In the genomic region with DNA sequence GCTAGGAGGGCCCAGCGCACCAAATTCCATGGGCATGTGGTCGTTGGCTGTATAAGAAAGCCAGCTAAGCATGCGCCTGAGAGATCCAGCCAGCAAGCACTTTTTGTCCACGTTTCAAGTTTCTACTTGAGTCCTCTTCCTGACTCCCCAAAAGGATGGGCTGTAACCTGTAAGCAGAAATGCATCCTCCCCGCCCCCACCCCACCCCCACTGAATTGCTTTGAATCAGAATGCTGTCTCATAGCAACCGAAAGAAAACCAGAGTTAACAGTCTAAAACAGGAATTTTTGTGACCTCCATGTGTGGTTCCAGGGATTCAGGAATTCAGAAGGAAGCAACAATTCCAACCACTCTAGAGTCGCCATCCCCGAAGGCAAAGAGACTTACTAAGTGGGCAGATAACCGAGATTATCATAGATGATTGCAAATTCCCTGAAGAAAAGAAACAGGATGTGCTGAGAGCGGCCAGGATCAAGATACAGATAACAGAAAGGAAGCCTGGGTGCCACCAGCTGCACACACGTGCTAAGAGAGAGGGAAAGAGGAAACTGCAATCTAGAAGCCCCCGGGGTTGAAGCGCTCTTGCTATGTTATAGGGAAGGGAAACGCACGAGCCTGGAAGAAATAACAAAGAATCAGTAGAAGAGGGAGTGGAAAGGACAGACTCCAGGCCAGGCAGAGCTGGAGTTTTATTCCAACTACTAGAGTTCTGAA, we compare ENCODE assay signal across 8 mouse cellular contexts. TPM values are rescaled to one million over a fixed set of nuclear protein-coding genes. Genes with fewer than 3 reads are reported as not detected.
A peak's percentile ranks its signal among the peaks of the same experiment; 100 is the strongest.
DNase-seq lines count a peak whose midpoint lies in the region; ATAC-seq and TF ChIP-seq lines count a peak whose summit lies in the region.

No protein-coding gene starts in this region.

- no peaks in the 10 kb centered on the region for H3K36me3 ChIP-seq in embryonic facial prominence, embryonic 11.5 days (replicated peaks; ENCODE audit: control insufficient read depth, insufficient read depth, low read depth, low read length)
- H3K36me3 ChIP-seq in intestine, embryonic 14.5 days (ENCODE audit: control insufficient read depth, insufficient read depth, low read length): no peaks in the 10 kb centered on the region
- H3K36me3 ChIP-seq in midbrain, embryonic 16.5 days (ENCODE audit: control insufficient read depth, insufficient read depth, low read length): no peaks in the 10 kb centered on the region

- H3K27me3 ChIP-seq in embryonic facial prominence, embryonic 11.5 days (ENCODE audit: control insufficient read depth, insufficient read depth, low read length): no peaks in the 10 kb centered on the region
- H3K27me3 ChIP-seq in intestine, embryonic 14.5 days (replicated peaks; ENCODE audit: control insufficient read depth, insufficient read depth, low read length): no peaks in the 10 kb centered on the region
- no peaks in the 10 kb centered on the region for H3K27me3 ChIP-seq in midbrain, embryonic 16.5 days (ENCODE audit: control insufficient read depth, insufficient read depth, low read depth, low read length)

- H3K4me2 ChIP-seq in embryonic facial prominence, embryonic 11.5 days (ENCODE audit: low read depth, low read length): no peak overlapping the region; the same call in 1 of the 2 replicates
- peak overlapping the region; percentile 23 for H3K4me2 ChIP-seq in intestine, embryonic 14.5 days (ENCODE audit: low read length)
- peak overlapping the region; percentile 42 for H3K4me2 ChIP-seq in midbrain, embryonic 16.5 days (ENCODE audit: low read length)

- intact Hi-C loops in left cerebral cortex, postnatal 14 days (cut with DNase I): no loop called here

- no peaks in the 10 kb centered on the region for H3K9me3 ChIP-seq in embryonic facial prominence, embryonic 11.5 days (replicated peaks; ENCODE audit: control insufficient read depth, low read length)
- H3K9me3 ChIP-seq in intestine, embryonic 14.5 days (ENCODE audit: control insufficient read depth, low read length): no peaks in the 10 kb centered on the region
- H3K9me3 ChIP-seq in midbrain, embryonic 16.5 days (replicated peaks; ENCODE audit: control insufficient read depth, low read length, poor library complexity, severe bottlenecking): no peaks in the 10 kb centered on the region

- DNase-seq in lung, postnatal 36 days: peak; percentile 46
- no peak for DNase-seq in lung, adult 2 months
- peak; percentile 44 for DNase-seq in embryonic facial prominence, embryonic 11.5 days (ENCODE audit: low spot score)
- no peak for DNase-seq in intestine, embryonic 14.5 days (ENCODE audit: low spot score)
- DNase-seq in layer of hippocampus, adult 8-10 months (ENCODE audit: low spot score in 2 of 2): no peak
- no peak for DNase-seq in testis, postnatal 14 days (ENCODE audit: low spot score)
- no peak for DNase-seq in left cerebral cortex, postnatal 14 days (ENCODE audit: low spot score in 2 of 2)

- H3K27ac ChIP-seq in embryonic facial prominence, embryonic 11.5 days (replicated peaks; ENCODE audit: low read depth, low read length): no peak overlapping the region
- peak overlapping the region; percentile 43 for H3K27ac ChIP-seq in intestine, embryonic 14.5 days (ENCODE audit: low read depth)
- H3K27ac ChIP-seq in midbrain, embryonic 16.5 days (ENCODE audit: low read length): no peak overlapping the region

- no peak for TF ChIP-seq POLR2A in lung, adult 2 months (IDR thresholded peaks at IDR 0.05; ENCODE audit: borderline replicate concordance, extremely low read depth, low read depth, low read length)

- 0 out of 2 replicates have a peak, but pooled peaks have one; percentile 39 for ATAC-seq in embryonic facial prominence, embryonic 11.5 days (replicated peaks; ENCODE audit: insufficient number of reproducible peaks, low FRiP score, low TSS enrichment, low read depth)
- no peak for ATAC-seq in intestine, embryonic 14.5 days (replicated peaks; ENCODE audit: low FRiP score, low TSS enrichment, low read depth)
- no peak for ATAC-seq in midbrain, embryonic 16.5 days

- WGBS in lung, adult 2 months: 19% methylated on average over 15 of the region's 15 CpGs
- 46% methylated on average over 15 of the region's 15 CpGs for WGBS in embryonic facial prominence, embryonic 11.5 days
- 24% methylated on average over 15 of the region's 15 CpGs for WGBS in intestine, embryonic 14.5 days
- WGBS in midbrain, embryonic 16.5 days: 41% methylated on average over 15 of the region's 15 CpGs

- no peak overlapping the region for H3K9ac ChIP-seq in embryonic facial prominence, embryonic 11.5 days (replicated peaks; ENCODE audit: low read length)
- H3K9ac ChIP-seq in intestine, embryonic 14.5 days (ENCODE audit: low read length): no peak overlapping the region
- no peak overlapping the region for H3K9ac ChIP-seq in midbrain, embryonic 16.5 days (ENCODE audit: low read depth, low read length)

- H3K4me1 ChIP-seq in lung, adult 2 months (ENCODE audit: control insufficient read depth, insufficient read depth, low read length): peaks cover 12% of the 10 kb centered on the region
- H3K4me1 ChIP-seq in embryonic facial prominence, embryonic 11.5 days (ENCODE audit: control insufficient read depth, insufficient read depth, low read length): no peaks in the 10 kb centered on the region
- peaks cover 13% of the 10 kb centered on the region; the same call in 1 of the 2 replicates for H3K4me1 ChIP-seq in intestine, embryonic 14.5 days (replicated peaks; ENCODE audit: control insufficient read depth, insufficient read depth, low read length)
- H3K4me1 ChIP-seq in midbrain, embryonic 16.5 days (ENCODE audit: control insufficient read depth, insufficient read depth, low read length): peaks cover 11% of the 10 kb centered on the region

- no peak for TF ChIP-seq CTCF in lung, adult 2 months (IDR thresholded peaks at IDR 0.05; ENCODE audit: insufficient read depth, low read length)

- H3K4me3 ChIP-seq in lung, adult 2 months (replicated peaks; ENCODE audit: extremely low read depth, low read depth, low read length): no peak overlapping the region
- no peak overlapping the region for H3K4me3 ChIP-seq in embryonic facial prominence, embryonic 11.5 days (ENCODE audit: low read depth, low read length)
- no peak overlapping the region for H3K4me3 ChIP-seq in intestine, embryonic 14.5 days (ENCODE audit: low read depth, low read length)
- H3K4me3 ChIP-seq in midbrain, embryonic 16.5 days (ENCODE audit: low read depth, low read length): no peak overlapping the region

RNA-seq across cellular contexts. Expression of a gene that starts 24.6 kb away (rescaled TPM):
- polyA plus RNA-seq in lung, adult 2 months (2012; rRNA removed): 45.4 and 60.5 TPM in 2 replicates
- 25.8 and 33.0 TPM in 2 replicates for polyA plus RNA-seq in embryonic facial prominence, embryonic 11.5 days (2014; fragmentation: Nextera tagmentation; extraction: Ambion mirVana)
- polyA plus RNA-seq in intestine, embryonic 14.5 days (2014; fragmentation: Nextera tagmentation; extraction: Ambion mirVana): 46.2 and 46.5 TPM in 2 replicates
- polyA plus RNA-seq in midbrain, embryonic 16.5 days (2015; fragmentation: Nextera tagmentation; extraction: Ambion mirVana): 20.5 and 25.1 TPM in 2 replicates
- total RNA-seq in layer of hippocampus, adult 8-10 months (2022): 100 to 1,000 TPM in 1 of 4 experiments, 10 to 100 TPM in 3; 87.6 to 105 (median 97.0) TPM
- 10 to 100 TPM; 82.2 to 89.1 TPM for total RNA-seq in left cerebral cortex, postnatal 14 days (2021)

Comparison
In these comparisons a context has a peak if more than half of its experiments do, and no peak if none do; other contexts are left out.
1. DNase-seq: peak in lung, postnatal 36 days (single experiment) and embryonic facial prominence, embryonic 11.5 days (single experiment); none in lung, adult 2 months (single experiment), intestine, embryonic 14.5 days (single experiment), layer of hippocampus, adult 8-10 months (0 of 2), testis, postnatal 14 days (single experiment) and left cerebral cortex, postnatal 14 days (0 of 2).